Mouse (Mus musculus) lung, embryonic 14.5 days (tissue): ENCODE measurements around the gene Gm49711. TPM values are rescaled to one million over a fixed set of nuclear protein-coding genes. Genes with fewer than 3 reads are reported as not detected.

Experiments
- ATAC-seq: fragments of 200-750 bp; cut with Nextera tagmentation; 2 replicates; pipeline ENCODE4 v1.8.0; 2017; ENCODE audit warnings: mild to moderate bottlenecking, moderate TSS enrichment, moderate library complexity; ENCODE audit not compliant: insufficient read depth
- DNase-seq: peaks from one replicate; pipeline ENCODE4 v3.0.0-alpha.2; 2015
- H3K27ac ChIP-seq: fragments of 300-500 bp; sonication (generic); 2 replicates; pipeline ENCODE4 v1.5.1; 2014; ENCODE audit warnings: low read depth, mild to moderate bottlenecking, moderate library complexity
- H3K27me3 ChIP-seq: fragments of 300-500 bp; sonication (generic); 2 replicates; pipeline ENCODE4 v1.6.1; 2014; ENCODE audit warnings: low read length, control low read depth; ENCODE audit not compliant: insufficient read depth
- H3K36me3 ChIP-seq: fragments of 300-500 bp; sonication (generic); 2 replicates; pipeline ENCODE4 v1.6.1; 2014; ENCODE audit warnings: control low read depth; ENCODE audit not compliant: insufficient read depth
- H3K4me1 ChIP-seq: fragments of 300-500 bp; sonication (generic); 2 replicates; pipeline ENCODE4 v1.6.1; 2014; ENCODE audit warnings: antibody characterized with exemption, control low read depth; ENCODE audit not compliant: insufficient read depth
- H3K4me2 ChIP-seq: fragments of 300-500 bp; sonication (generic); 2 replicates; pipeline ENCODE4 v1.6.1; 2014; ENCODE audit warnings: mild to moderate bottlenecking
- H3K4me3 ChIP-seq: fragments of 300-500 bp; sonication (generic); 2 replicates; pipeline ENCODE4 v1.5.1; 2014; ENCODE audit warnings: low read depth, low read length
- H3K9ac ChIP-seq: fragments of 300-500 bp; sonication (generic); 2 replicates; pipeline ENCODE4 v1.6.1; 2014
- H3K9me3 ChIP-seq: fragments of 300-500 bp; sonication (generic); 2 replicates; pipeline ENCODE4 v1.6.1; 2016; ENCODE audit warnings: low read depth, low read length, control low read depth
- CTCF ChIP-seq: IDR thresholded peaks from 2 replicates; pipeline ENCODE4 v1.5.1; 2016; ENCODE audit warnings: antibody characterized with exemption, low read depth
- WGBS: fragments of 180-500 bp; shearing (Covaris S2); extraction: QIAGEN DNeasy Blood & Tissue Kit; methylation state at CpG from one replicate; pipeline ENCODE4 v1.1.7; 2014; 5-methylcytosine and 5-hydroxymethylcytosine counted together
- polyA plus RNA-seq: library from polyadenylated mRNA; unstranded; fragments of >200 nt; fragmentation: Nextera tagmentation; extraction: Ambion mirVana; gene quantifications from 2 replicates; pipeline ENCODE4 v1.2.1, GENCODE M21; 2014

Gm49711 gene
- polyA plus RNA-seq, 1 experiment from 2014 or later: not detected

DNA sequence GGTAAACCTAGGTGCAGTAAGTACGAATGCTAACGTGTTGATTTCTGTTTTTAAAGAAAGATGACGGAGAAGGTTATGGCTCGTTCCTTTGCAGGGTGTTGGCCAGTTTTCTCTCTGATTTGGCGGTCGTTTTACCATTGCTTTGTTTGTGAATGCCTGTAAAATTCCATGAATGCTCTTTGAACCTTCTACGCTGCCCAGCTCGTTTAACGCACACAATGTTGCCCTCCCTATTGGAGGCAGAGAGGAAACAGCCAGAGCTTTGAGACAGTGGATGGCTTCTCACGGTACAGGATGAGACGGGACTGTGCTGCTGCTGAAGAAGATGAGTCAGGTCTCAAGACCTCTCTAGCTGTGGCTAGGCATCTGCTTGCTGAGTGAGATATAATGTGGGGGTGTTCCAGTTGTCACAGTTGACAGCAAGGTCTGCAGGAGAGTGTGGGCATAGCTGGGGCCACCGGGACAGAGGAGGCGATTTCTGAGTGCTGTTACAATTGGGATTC, 60.9 kb downstream of the Gm49711 start:
- 59% methylated on average over 13 of the region's 13 CpGs for WGBS
- no peak for ATAC-seq
- no peak overlapping the region for H3K4me2 ChIP-seq

DNA sequence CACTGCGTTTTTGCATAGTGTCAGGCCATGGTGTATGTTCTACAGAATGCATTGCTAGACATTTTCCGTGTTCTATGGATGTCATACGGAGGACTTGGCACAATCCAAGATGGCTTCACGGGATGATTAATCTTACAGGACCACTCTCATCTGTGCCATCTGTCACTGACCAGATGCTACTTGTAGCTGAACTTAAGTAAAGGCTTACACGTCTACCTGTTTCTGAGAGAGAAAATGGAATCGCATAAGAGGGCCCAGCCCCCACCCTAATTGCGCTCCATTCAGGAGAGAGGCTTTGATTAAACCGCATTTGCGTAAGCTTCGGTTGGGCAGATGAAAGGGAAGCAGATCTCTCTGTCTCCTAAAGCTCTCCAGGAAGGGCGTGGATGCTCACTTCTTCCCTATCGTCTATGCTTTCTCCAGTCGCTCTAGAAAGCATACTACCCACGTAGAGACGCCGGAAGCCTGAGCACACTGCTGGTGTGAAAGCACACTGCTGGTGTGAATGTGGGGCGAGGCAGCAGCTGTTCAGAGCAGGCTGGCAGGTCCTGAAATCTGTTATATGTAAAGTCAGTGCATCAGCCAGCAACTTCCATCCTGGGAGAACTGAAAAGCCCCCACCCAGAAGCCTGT, 62.9 kb downstream of the Gm49711 start:
- Histone ChIP-seq H3K4me1 (no peaks in the 10 kb centered on the region), H3K9ac (no peak overlapping the region), H3K36me3 (no peaks in the 10 kb centered on the region), H3K4me3 (no peak overlapping the region), H3K9me3 (peaks cover 9% of the 10 kb centered on the region; the same call in 1 of the 2 replicates), H3K27ac (no peak overlapping the region), H3K4me2 (no peak overlapping the region), H3K27me3 (no peaks in the 10 kb centered on the region)
- DNase-seq (no peak), ATAC-seq (no peak)
- no peak for TF ChIP-seq CTCF
- 72% methylated on average over 17 of the region's 17 CpGs for WGBS

More for the DNA sequence above, 60.9 kb downstream of the Gm49711 start:
- Histone ChIP-seq H3K4me3 (no peak overlapping the region), H3K9ac (no peak overlapping the region), H3K36me3 (no peaks in the 10 kb centered on the region), H3K9me3 (peaks cover under 1% of the 10 kb centered on the region; the same call in 1 of the 2 replicates), H3K27ac (no peak overlapping the region), H3K4me1 (no peaks in the 10 kb centered on the region), H3K27me3 (no peaks in the 10 kb centered on the region)
- no peak for TF ChIP-seq CTCF
- no peak for DNase-seq

DNA sequence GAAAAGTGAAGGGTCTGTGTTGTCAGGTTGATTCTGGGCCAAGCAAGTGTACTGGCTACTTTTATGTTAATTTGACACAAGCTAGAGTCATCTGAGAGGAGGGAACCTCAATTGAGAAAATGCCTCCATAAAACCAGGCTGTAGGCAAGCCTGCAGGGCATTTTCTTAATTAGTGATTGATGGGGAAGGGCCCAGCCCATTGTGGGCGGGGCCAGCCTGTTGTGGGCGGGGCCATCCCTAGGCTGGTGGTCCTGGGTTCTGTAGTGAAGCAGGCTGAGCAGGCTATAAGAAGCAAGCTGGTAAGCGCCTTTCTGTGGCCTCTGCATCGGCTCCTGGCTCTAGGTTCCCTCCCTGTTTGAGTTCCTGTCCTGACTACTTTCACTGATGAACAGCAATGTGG, 69.1 kb downstream of the Gm49711 start:
- Histone ChIP-seq H3K27me3 (no peaks in the 10 kb centered on the region), H3K9me3 (peaks cover 9% of the 10 kb centered on the region; the same call in 1 of the 2 replicates), H3K36me3 (no peaks in the 10 kb centered on the region), H3K4me2 (no peak overlapping the region), H3K27ac (no peak overlapping the region), H3K4me3 (no peak overlapping the region), H3K9ac (no peak overlapping the region), H3K4me1 (no peaks in the 10 kb centered on the region)
- DNase-seq (no peak), ATAC-seq (no peak)
- no peak for TF ChIP-seq CTCF
- WGBS: 49% methylated on average over 4 of the region's 4 CpGs

DNA sequence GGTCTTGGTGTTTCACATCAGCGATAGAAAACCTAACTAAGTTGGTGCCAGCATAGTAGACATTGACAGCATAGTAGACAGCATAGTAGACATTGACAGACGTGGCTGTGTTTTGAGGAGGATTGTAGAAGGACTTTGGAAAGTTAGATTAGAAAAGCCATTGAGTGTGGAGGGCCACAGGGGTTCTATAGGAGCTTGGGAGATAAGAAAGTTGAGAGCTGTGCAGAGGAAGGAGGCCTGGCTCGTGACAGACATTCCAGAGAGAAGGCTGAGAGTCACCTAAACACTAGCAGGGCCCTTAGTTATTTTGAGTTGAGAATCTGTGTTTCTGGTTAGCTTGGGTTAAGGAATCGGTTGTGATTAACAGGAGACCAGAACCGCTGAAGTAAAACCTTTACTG, 69.5 kb downstream of the Gm49711 start:
- 72% methylated on average over 5 of the region's 5 CpGs for WGBS
- Histone ChIP-seq H3K9ac (no peak overlapping the region), H3K4me1 (no peaks in the 10 kb centered on the region), H3K9me3 (peaks cover 9% of the 10 kb centered on the region; the same call in 1 of the 2 replicates), H3K36me3 (no peaks in the 10 kb centered on the region), H3K4me3 (no peak overlapping the region), H3K27ac (no peak overlapping the region), H3K4me2 (no peak overlapping the region), H3K27me3 (no peaks in the 10 kb centered on the region)
- ATAC-seq (no peak), DNase-seq (no peak)
- no peak for TF ChIP-seq CTCF

DNA sequence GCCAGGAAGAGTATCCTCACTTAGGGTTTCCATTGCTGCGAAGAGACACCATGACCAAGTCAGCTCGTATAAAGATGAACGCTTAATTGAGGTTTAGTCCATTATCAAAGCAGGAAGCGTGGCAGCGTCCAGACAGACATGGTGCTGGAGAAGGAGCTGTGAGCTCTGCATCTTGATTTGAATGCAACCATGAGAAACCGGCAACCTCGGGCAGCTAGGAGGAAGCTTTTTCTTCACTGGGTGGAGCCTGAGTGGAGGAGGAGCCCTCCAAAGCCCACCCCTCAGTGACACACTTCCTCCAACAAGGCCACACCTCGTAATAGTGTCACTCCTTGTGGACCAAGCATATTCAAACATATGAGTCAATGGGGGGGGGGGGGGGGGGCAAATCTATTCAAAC, 71.7 kb downstream of the Gm49711 start:
- ATAC-seq: no peak
- TF ChIP-seq CTCF: no peak
- Histone ChIP-seq H3K4me3 (no peak overlapping the region), H3K4me2 (no peak overlapping the region), H3K9me3 (peaks cover under 1% of the 10 kb centered on the region; the same call in 1 of the 2 replicates), H3K27ac (no peak overlapping the region), H3K4me1 (no peaks in the 10 kb centered on the region), H3K27me3 (no peaks in the 10 kb centered on the region), H3K9ac (no peak overlapping the region), H3K36me3 (no peaks in the 10 kb centered on the region)
- 92% methylated on average over 8 of the region's 8 CpGs for WGBS
- DNase-seq: no peak

DNA sequence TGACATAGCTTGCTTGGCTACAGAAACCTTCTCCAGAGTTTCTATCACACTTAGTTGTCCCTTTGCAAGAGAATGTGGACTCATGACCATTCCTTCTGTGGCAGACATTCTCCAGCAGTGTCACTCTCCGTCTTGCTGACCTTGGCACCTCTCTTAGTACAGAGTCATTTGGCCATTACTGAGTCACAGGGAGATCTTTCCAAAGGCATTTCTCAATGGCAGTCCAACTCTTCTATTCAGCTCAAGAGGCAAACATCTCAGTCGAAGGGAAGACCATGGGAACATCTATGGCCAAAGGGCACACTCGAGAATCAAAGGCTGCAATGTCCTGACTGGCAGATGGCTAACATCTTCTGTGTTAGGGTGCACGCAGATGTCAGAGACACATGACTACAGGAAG, 74.4 kb downstream of the Gm49711 start:
- H3K9me3 ChIP-seq: no peaks in the 10 kb centered on the region
- H3K36me3 ChIP-seq: no peaks in the 10 kb centered on the region
- no peaks in the 10 kb centered on the region for H3K27me3 ChIP-seq
- H3K4me3 ChIP-seq: no peak overlapping the region
- H3K27ac ChIP-seq: no peak overlapping the region
- H3K4me2 ChIP-seq: no peak overlapping the region
- no peak for TF ChIP-seq CTCF
- DNase-seq (no peak), ATAC-seq (no peak)
- H3K9ac ChIP-seq: no peak overlapping the region
- WGBS: 78% methylated on average over 4 of the region's 4 CpGs
- H3K4me1 ChIP-seq: no peaks in the 10 kb centered on the region

DNA sequence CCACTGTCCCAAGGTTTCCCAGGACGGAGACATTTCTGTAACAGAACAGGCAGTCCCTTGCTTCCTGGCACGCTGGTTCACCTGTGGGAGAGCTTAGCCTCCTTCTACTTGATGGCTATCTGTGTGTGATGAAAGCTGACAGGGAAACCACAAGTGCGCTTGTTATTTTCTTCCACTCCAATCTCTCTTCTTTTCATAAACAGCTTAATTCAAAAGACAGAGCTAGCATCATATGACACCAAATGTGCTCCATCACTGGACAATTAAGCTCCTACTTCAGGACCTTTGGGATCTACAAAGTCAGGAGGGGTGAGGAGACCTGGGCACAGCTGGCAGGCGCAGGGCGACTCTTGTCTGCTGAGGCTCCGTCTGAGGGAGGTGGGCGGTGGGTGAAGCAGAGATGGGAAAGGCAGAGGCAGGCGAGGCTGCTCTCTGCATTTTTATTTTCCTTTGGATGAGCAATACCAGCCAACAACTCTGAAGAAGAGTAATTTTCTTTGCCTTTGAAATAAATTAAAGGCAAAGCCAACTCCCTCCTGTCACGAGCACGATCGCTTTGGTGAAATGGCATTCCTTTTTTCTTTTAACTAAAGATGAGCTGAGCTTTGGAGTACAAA, 76.1 kb downstream of the Gm49711 start:
- H3K4me2 ChIP-seq: no peak overlapping the region
- TF ChIP-seq CTCF: no peak
- H3K27me3 ChIP-seq: no peaks in the 10 kb centered on the region
- ATAC-seq (no peak), DNase-seq (no peak)
- H3K27ac ChIP-seq: no peak overlapping the region
- H3K36me3 ChIP-seq: no peaks in the 10 kb centered on the region
- H3K9me3 ChIP-seq: no peaks in the 10 kb centered on the region
- no peak overlapping the region for H3K9ac ChIP-seq
- 77% methylated on average over 11 of the region's 11 CpGs for WGBS
- no peaks in the 10 kb centered on the region for H3K4me1 ChIP-seq
- H3K4me3 ChIP-seq: no peak overlapping the region
